Mouse (Mus musculus): Measurements from ENCODE around the gene Erc2.

GRCm38 (mm10) chr14:28503276-28503675, 881.0 kb downstream of the Erc2 start:
- TF ChIP-seq CTCF (IDR thresholded peaks at IDR 0.05; ENCODE audit: low read depth, low read length), result no peak
- TF ChIP-seq POLR2A (IDR thresholded peaks at IDR 0.05; ENCODE audit: extremely low read depth, insufficient read depth, low read length), result no peak
